Mouse (Mus musculus): ENCODE results near the gene Chpf.

- TF ChIP-seq CTCF (IDR thresholded peaks at IDR 0.05) (no peak), POLR2A (IDR thresholded peaks at IDR 0.05; ENCODE audit: insufficient read depth, low read depth, low read length) (no peak)
Measured at GRCm38 (mm10) chr1:75480735-75481134, 1.6 kb upstream of the Chpf start.
